Mouse (Mus musculus): ENCODE results near the gene Map3k6.

DNA sequence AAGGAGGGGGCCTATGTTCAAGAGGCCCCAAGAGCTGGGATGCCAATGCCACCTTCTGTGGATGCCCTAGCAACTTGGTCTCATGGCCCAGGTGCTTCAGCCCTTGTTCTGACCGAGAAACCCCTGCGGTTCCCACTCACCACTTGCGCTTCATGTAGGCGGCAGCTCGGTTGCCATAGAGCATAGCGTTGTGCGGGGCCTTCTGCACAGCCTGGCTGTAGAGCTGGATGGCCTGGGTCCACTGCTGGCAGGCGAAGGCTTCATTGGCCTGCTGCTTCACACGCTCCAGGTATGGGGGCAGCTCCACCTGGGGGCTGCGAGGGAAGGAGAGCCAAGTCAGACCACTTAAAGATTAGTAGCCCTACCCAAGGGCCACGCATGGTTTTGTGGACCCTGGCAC, 59.8 kb downstream of the Map3k6 start:
- TF ChIP-seq GATA1 (IDR thresholded peaks at IDR 0.05; ENCODE audit: borderline replicate concordance, low read length) (no peak), FLI1 (IDR thresholded peaks at IDR 0.05; ENCODE audit: low read length) (no peak)
